Mouse (Mus musculus) liver, embryonic 14.5 days (tissue): ENCODE data around the gene 1700020A23Rik.

ENCODE experiments used
- CTCF ChIP-seq: IDR thresholded peaks from 2 replicates; pipeline ENCODE4 v1.5.1; 2016; ENCODE audit warnings: antibody characterized with exemption, low read depth, control low read depth
- EP300 ChIP-seq: IDR thresholded peaks from 2 replicates; pipeline ENCODE4 v1.6.1; 2016; ENCODE audit warnings: antibody characterized with exemption, low read depth

GRCm38 (mm10) chr2:130383205-130383604, 21.9 kb upstream of the 1700020A23Rik start:
- TF ChIP-seq EP300 (no peak), CTCF (no peak)
